ENCODE assay signal across 8 mouse cellular contexts in the genomic region with DNA sequence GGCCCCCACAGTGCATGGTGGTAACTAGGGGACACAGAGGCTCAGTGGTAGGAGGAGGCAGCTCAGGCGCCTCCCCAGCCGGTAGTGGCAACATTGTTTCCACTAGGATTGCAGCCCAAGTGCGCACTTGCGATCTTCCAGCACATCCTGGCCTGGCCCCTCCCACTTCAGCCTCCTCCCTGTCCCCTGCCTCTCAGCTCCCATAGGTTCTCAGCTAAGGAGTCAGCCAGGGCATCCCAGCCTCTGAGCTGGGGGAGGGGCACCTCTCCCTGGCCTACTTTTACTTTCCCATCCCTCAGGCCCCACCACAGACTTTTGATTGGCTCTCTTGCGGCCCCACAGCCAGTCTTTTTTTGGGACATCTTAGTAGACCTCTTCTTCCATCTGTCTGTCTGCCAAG. TPM values are rescaled to one million over a fixed set of nuclear protein-coding genes. Genes with fewer than 3 reads are reported as not detected.
DNase-seq lines count a peak whose midpoint lies in the region; ATAC-seq and TF ChIP-seq lines count a peak whose summit lies in the region.

No protein-coding gene starts in this region.

- peak overlapping the region; percentile 43 for H3K4me2 ChIP-seq in heart, embryonic 14.5 days (ENCODE audit: low read length)
- no peak overlapping the region for H3K4me2 ChIP-seq in myocyte (ENCODE audit: low read depth)
- no peak overlapping the region for H3K4me2 ChIP-seq in midbrain, embryonic 16.5 days (ENCODE audit: low read length)

- ATAC-seq in heart, embryonic 14.5 days (ENCODE audit: insufficient number of reproducible peaks, insufficient read depth, low FRiP score, low read depth): no peak
- no peak for ATAC-seq in midbrain, embryonic 16.5 days

- H3K9me3 ChIP-seq in heart, embryonic 14.5 days (ENCODE audit: control insufficient read depth, low read length): no peaks in the 10 kb centered on the region
- H3K9me3 ChIP-seq in midbrain, embryonic 16.5 days (replicated peaks; ENCODE audit: control insufficient read depth, low read length, poor library complexity, severe bottlenecking): no peaks in the 10 kb centered on the region

- H3K4me3 ChIP-seq in cortical plate, adult 2 months (ENCODE audit: insufficient read depth, low read length): no peak overlapping the region
- H3K4me3 ChIP-seq in heart, embryonic 14.5 days (ENCODE audit: control insufficient read depth in 1 of 2, insufficient read depth in 1 of 2, low read depth in 1 of 2, low read length in 2 of 2): peak overlapping the region in 1 of 2 experiments; percentile 4; a peak in 1 of 4 replicates
- H3K4me3 ChIP-seq in myocyte: no peak overlapping the region
- H3K4me3 ChIP-seq in midbrain, embryonic 16.5 days (ENCODE audit: low read depth, low read length): no peak overlapping the region

- peak overlapping the region; percentile 11; the same call in 1 of the 2 replicates for H3K9ac ChIP-seq in heart, embryonic 14.5 days (ENCODE audit: low read length)
- no peak overlapping the region for H3K9ac ChIP-seq in midbrain, embryonic 16.5 days (ENCODE audit: low read depth, low read length)

- H3K36me3 ChIP-seq in heart, embryonic 14.5 days (ENCODE audit: control insufficient read depth, insufficient read depth, low read length): no peaks in the 10 kb centered on the region
- H3K36me3 ChIP-seq in myocyte (ENCODE audit: control insufficient read depth, insufficient read depth): no peaks in the 10 kb centered on the region
- no peaks in the 10 kb centered on the region for H3K36me3 ChIP-seq in midbrain, embryonic 16.5 days (ENCODE audit: control insufficient read depth, insufficient read depth, low read length)

- H3K4me1 ChIP-seq in cortical plate, adult 2 months (ENCODE audit: control insufficient read depth, insufficient read depth, low read length): peaks cover 8% of the 10 kb centered on the region; the same call in 1 of the 2 replicates
- H3K4me1 ChIP-seq in heart, embryonic 14.5 days (ENCODE audit: control insufficient read depth in 2 of 2, insufficient read depth in 2 of 2, low read length in 2 of 2): peaks cover 20% of the 10 kb centered on the region in 2 experiments
- 0 out of 2 replicates have a peak, but pooled peaks cover 2% of the 10 kb centered on the region for H3K4me1 ChIP-seq in midbrain, embryonic 16.5 days (ENCODE audit: control insufficient read depth, insufficient read depth, low read length)

- H3K27ac ChIP-seq in cortical plate, adult 2 months (ENCODE audit: insufficient read depth, low read length): peak overlapping the region; percentile 63; the same call in 1 of the 2 replicates
- H3K27ac ChIP-seq in heart, embryonic 14.5 days (replicated peaks in 1 of 2; ENCODE audit: control insufficient read depth in 1 of 2, insufficient read depth in 1 of 2, low read depth in 2 of 2, low read length in 2 of 2): no peak overlapping the region
- no peak overlapping the region for H3K27ac ChIP-seq in midbrain, embryonic 16.5 days (ENCODE audit: low read length)

- DNase-seq in ovary, postnatal 10 days (ENCODE audit: low spot score): peak; percentile 20
- no peak for DNase-seq in ovary, adult 18-20 months (ENCODE audit: low spot score)
- DNase-seq in kidney, postnatal 36 days: peak; percentile 77 to 81
- DNase-seq in c-Kit-positive CD71-positive TER-119-positive erythroid progenitor cells, embryonic 14.5 days (ENCODE audit: low spot score): no peak

- 0 out of 2 replicates have a peak, but pooled peaks have one; percentile 20 for TF ChIP-seq POLR2A in cortical plate, adult 2 months (IDR thresholded peaks at IDR 0.05; ENCODE audit: extremely low read depth, insufficient read depth, low read length)
- no peak for TF ChIP-seq POLR2A in myocyte (IDR thresholded peaks at IDR 0.05; ENCODE audit: insufficient read length, low read depth)

- H3K27me3 ChIP-seq in heart, embryonic 14.5 days (ENCODE audit: control insufficient read depth, insufficient read depth, low read length): no peaks in the 10 kb centered on the region
- H3K27me3 ChIP-seq in myocyte (ENCODE audit: control insufficient read depth, insufficient read depth, insufficient read length): no peaks in the 10 kb centered on the region
- 0 out of 2 replicates have a peak, but pooled peaks cover 3% of the 10 kb centered on the region for H3K27me3 ChIP-seq in midbrain, embryonic 16.5 days (ENCODE audit: control insufficient read depth, insufficient read depth, low read depth, low read length)

- peaks cover 5% of the 10 kb centered on the region for H3K79me2 ChIP-seq in myocyte (ENCODE audit: control insufficient read depth, insufficient read depth)

- TF ChIP-seq CTCF in cortical plate, adult 2 months (IDR thresholded peaks at IDR 0.05; ENCODE audit: extremely low read depth, insufficient read depth, low read length): no peak

- WGBS in heart, embryonic 14.5 days: 8% methylated on average over 5 of the region's 5 CpGs
- WGBS in midbrain, embryonic 16.5 days: 17% methylated on average over 5 of the region's 5 CpGs

- H3ac ChIP-seq in myocyte (ENCODE audit: control insufficient read depth, insufficient read length): no peak overlapping the region

TF ChIP-seq in myocyte, 11 proteins besides CTCF, POLR2A, EP300 and RAD21:
- peak; percentile 64 for TF ChIP-seq POLR2AphosphoS2 (IDR thresholded peaks at IDR 0.05; ENCODE audit: insufficient read length, low read depth)
- TF ChIP-seq MAX (IDR thresholded peaks at IDR 0.05; ENCODE audit: low read depth): no peak

RNA-seq across cellular contexts. Expression of gene Rrp9, which starts 3.9 kb away (rescaled TPM):
- polyA plus RNA-seq in cortical plate, adult 2 months (2012; rRNA removed): 46.3 and 47.6 TPM in 2 replicates
- 21.8 TPM in 2 replicates for polyA plus RNA-seq in heart, embryonic 14.5 days (2014; fragmentation: Nextera tagmentation; extraction: Ambion mirVana)
- polyA plus RNA-seq in myocyte (2012; fragmentation: generic; extraction: Trizol): 69.4 TPM
- 48.3 and 48.5 TPM in 2 replicates for polyA plus RNA-seq in midbrain, embryonic 16.5 days (2015; fragmentation: Nextera tagmentation; extraction: Ambion mirVana)

RNA-seq across cellular contexts. Expression of gene Parp3, which starts 4.9 kb away (rescaled TPM):
- polyA plus RNA-seq in cortical plate, adult 2 months (2012; rRNA removed): 3.7 and 4.6 TPM in 2 replicates
- 1.2 and 1.3 TPM in 2 replicates for polyA plus RNA-seq in heart, embryonic 14.5 days (2014; fragmentation: Nextera tagmentation; extraction: Ambion mirVana)
- 66.1 TPM for polyA plus RNA-seq in myocyte (2012; fragmentation: generic; extraction: Trizol)
- polyA plus RNA-seq in midbrain, embryonic 16.5 days (2015; fragmentation: Nextera tagmentation; extraction: Ambion mirVana): 0.73 and 0.89 TPM in 2 replicates

RNA-seq across cellular contexts. Expression of gene Gpr62, which starts 6.2 kb away (rescaled TPM):
- polyA plus RNA-seq in cortical plate, adult 2 months (2012; rRNA removed): 18.7 and 19.0 TPM in 2 replicates
- 0.30 and 0.46 TPM in 2 replicates for polyA plus RNA-seq in heart, embryonic 14.5 days (2014; fragmentation: Nextera tagmentation; extraction: Ambion mirVana)
- polyA plus RNA-seq in myocyte (2012; fragmentation: generic; extraction: Trizol): 0.46 TPM
- 0.78 and 0.98 TPM in 2 replicates for polyA plus RNA-seq in midbrain, embryonic 16.5 days (2015; fragmentation: Nextera tagmentation; extraction: Ambion mirVana)

RNA-seq across cellular contexts. Expression of gene Pcbp4, which starts 18.8 kb away (rescaled TPM):
- polyA plus RNA-seq in cortical plate, adult 2 months (2012; rRNA removed): 304 and 306 TPM in 2 replicates
- polyA plus RNA-seq in heart, embryonic 14.5 days (2014; fragmentation: Nextera tagmentation; extraction: Ambion mirVana): 59.0 and 66.4 TPM in 2 replicates
- 274 TPM for polyA plus RNA-seq in myocyte (2012; fragmentation: generic; extraction: Trizol)
- 242 and 262 TPM in 2 replicates for polyA plus RNA-seq in midbrain, embryonic 16.5 days (2015; fragmentation: Nextera tagmentation; extraction: Ambion mirVana)

RNA-seq across cellular contexts. Expression of gene Abhd14a, which starts 24.4 kb away (rescaled TPM):
- 88.0 and 94.9 TPM in 2 replicates for polyA plus RNA-seq in cortical plate, adult 2 months (2012; rRNA removed)
- 55.9 and 57.5 TPM in 2 replicates for polyA plus RNA-seq in heart, embryonic 14.5 days (2014; fragmentation: Nextera tagmentation; extraction: Ambion mirVana)
- 19.2 TPM for polyA plus RNA-seq in myocyte (2012; fragmentation: generic; extraction: Trizol)
- 71.9 and 82.0 TPM in 2 replicates for polyA plus RNA-seq in midbrain, embryonic 16.5 days (2015; fragmentation: Nextera tagmentation; extraction: Ambion mirVana)

Comparison
In these comparisons a context has a peak if more than half of its experiments do, and no peak if none do; other contexts are left out.
1. DNase-seq: peak in ovary, postnatal 10 days (single experiment) and kidney, postnatal 36 days (2 of 2); none in ovary, adult 18-20 months (single experiment) and c-Kit-positive CD71-positive TER-119-positive erythroid progenitor cells, embryonic 14.5 days (single experiment).
2. RNA of gene Parp3, which starts 4.9 kb away (polyA plus RNA-seq): 66.1 TPM in myocyte (single experiment); 3.7 to 4.6 TPM in cortical plate, adult 2 months, 1.2 to 1.3 TPM in heart, embryonic 14.5 days and 0.73 to 0.89 TPM in midbrain, embryonic 16.5 days; every median in the first group is over 10 times any median in the second.